Mouse (Mus musculus) hindbrain, embryonic 10.5 days (tissue): Measurements from ENCODE around the gene AW011738. TPM values are rescaled to one million over a fixed set of nuclear protein-coding genes. Genes with fewer than 3 reads are reported as not detected.

Experiments
- DNase-seq: peaks from one replicate; pipeline ENCODE4 v3.0.0-alpha.2; 2017; ENCODE audit warnings: low spot score
- H3K27ac ChIP-seq: fragments of 300-500 bp; sonication (generic); 2 replicates; pipeline ENCODE4 v1.5.1; 2016; ENCODE audit warnings: mild to moderate bottlenecking, moderate library complexity
- H3K27me3 ChIP-seq: fragments of 300-500 bp; sonication (generic); 2 replicates; pipeline ENCODE4 v1.6.1; 2016; ENCODE audit warnings: mild to moderate bottlenecking; ENCODE audit not compliant: poor library complexity, insufficient read depth, severe bottlenecking
- H3K36me3 ChIP-seq: fragments of 300-500 bp; sonication (generic); 2 replicates; pipeline ENCODE4 v1.6.1; 2016; ENCODE audit warnings: mild to moderate bottlenecking, moderate library complexity
- H3K4me1 ChIP-seq: fragments of 300-500 bp; sonication (generic); replicated peaks from 2 replicates; pipeline ENCODE4 v1.6.1; 2016; ENCODE audit warnings: mild to moderate bottlenecking
- H3K4me3 ChIP-seq: fragments of 300-500 bp; sonication (generic); 2 replicates; pipeline ENCODE4 v1.5.1; 2016; ENCODE audit warnings: mild to moderate bottlenecking, moderate library complexity
- H3K9me3 ChIP-seq: fragments of 300-500 bp; sonication (generic); 2 replicates; pipeline ENCODE4 v1.6.1; 2016; ENCODE audit warnings: mild to moderate bottlenecking, moderate library complexity
- WGBS: fragments of 180-500 bp; shearing (Covaris S2); methylation state at CpG from one replicate; pipeline ENCODE4 v1.1.7; 2016; 5-methylcytosine and 5-hydroxymethylcytosine counted together
- polyA plus RNA-seq: library from polyadenylated mRNA; unstranded; fragments of >200 nt; fragmentation: Nextera tagmentation; extraction: Ambion mirVana; gene quantifications from 2 replicates; pipeline ENCODE4 v1.2.1, GENCODE M21; 2016

The AW011738 gene
- polyA plus RNA-seq, 1 experiment from 2014 or later, result 7.0 TPM

DNA sequence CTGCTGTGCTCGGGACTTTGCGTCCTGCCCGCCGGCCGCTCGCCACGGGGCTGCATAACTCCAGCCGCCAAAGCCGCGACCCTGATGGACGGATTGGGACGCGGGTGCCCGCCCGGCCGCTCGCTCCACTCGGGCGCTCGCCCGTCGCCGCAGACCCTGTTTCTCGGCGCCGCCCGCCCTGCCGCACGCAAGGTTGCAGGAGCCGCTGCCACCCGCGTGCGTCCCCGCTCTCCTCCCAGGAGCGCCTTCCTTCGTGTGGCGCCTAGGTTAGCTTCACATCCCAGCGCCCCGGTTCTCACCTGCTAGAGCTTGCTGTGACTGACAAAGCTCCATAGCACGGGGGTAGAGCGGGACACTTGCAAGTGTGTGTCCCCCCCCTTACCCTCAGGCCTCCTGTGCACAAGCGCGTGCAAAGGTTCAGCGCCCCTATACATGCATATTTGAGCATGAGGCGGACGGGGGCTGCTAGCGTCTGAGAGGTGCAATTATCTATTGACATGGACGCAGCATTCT, 31.7 kb downstream of the AW011738 start, which contains the start of gene Plekhn1:
Gene Plekhn1, minus strand, starts transcription at position 157 of the 513 bp plus-strand sequence.
- peak; percentile 84 for DNase-seq
- Histone ChIP-seq H3K9me3 (no peaks in the 10 kb centered on the region), H3K27ac (peak within 1 kb of the TSS; percentile 93), H3K4me1 (peaks cover 30% of the 10 kb centered on the region), H3K36me3 (peaks cover 65% of the 10 kb centered on the region), H3K27me3 (no peaks in the 10 kb centered on the region), H3K4me3 (peak within 1 kb of the TSS; percentile 94)
- WGBS, result under 1% methylated on average over 47 of the region's 48 CpGs

DNA sequence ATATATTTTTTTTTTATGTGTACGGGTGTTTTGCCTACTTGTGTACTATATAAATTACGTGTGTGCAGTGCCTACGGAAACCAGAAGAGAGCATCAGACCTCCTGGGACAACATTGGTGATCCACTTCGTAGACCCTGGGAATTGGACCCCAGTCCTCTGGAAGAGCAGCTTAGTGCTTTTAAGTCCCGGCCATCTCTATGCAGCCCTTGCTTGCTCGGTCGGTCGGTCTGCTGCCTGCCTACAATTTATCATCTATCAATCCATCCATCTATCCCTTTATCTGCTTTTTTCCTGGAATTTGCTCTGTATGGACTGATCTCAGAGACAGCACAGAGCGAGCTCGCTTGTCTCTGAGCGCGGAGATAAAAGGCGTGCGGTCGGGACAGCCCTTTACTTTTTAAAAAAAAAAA, 32.3 kb downstream of the AW011738 start:
- Histone ChIP-seq H3K4me3 (peak overlapping the region; percentile 94), H3K27me3 (no peaks in the 10 kb centered on the region), H3K36me3 (peaks cover 65% of the 10 kb centered on the region), H3K4me1 (peaks cover 30% of the 10 kb centered on the region), H3K27ac (peak overlapping the region; percentile 93), H3K9me3 (no peaks in the 10 kb centered on the region)
- WGBS, result under 1% methylated on average over 15 of the region's 15 CpGs
- DNase-seq, result no peak

DNA sequence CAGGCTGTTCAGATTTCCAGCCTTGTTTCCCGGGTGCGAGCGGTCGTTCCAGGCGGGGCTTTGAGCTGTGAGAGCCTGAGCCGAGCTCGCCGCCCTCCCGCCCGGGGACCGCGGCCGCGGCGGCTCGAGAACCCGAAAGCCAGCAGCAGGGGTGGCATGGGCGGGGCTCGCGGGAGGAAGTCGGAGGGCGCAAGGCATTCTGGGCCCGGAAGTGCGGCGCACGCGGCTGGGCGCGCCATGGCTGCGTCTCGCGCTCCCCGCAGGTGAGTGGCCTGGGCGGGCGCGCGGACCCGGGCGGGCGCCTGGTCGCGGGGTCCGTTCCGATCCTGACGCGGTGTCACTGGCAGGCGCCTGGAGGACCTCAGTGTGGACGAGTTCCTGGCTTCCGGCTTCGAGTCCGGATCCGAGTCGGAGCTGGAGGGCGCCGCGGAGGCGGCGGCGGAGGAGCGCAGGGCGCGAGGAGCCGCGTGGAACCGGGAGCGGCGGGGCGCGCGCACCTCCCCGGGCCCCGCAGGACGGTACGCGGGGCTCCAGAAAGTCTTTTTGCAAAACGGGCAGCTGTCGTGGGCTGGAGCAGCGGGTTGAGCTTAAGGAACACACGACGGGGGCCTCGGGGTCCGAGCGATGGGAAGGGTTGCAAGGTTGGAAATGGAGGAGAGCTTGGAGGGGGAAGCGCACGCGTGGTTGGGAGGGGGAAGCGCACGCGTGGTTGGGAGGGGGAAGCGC, 32.9 kb downstream of the AW011738 start, which contains the start of gene Noc2l:
Gene Noc2l, plus strand, starts transcription at position 203 of the 726 bp plus-strand sequence.
- peak; percentile 94 for DNase-seq
- under 1% methylated on average over 90 of the region's 90 CpGs for WGBS
- H3K4me1 ChIP-seq, result peaks cover 30% of the 10 kb centered on the region

DNA sequence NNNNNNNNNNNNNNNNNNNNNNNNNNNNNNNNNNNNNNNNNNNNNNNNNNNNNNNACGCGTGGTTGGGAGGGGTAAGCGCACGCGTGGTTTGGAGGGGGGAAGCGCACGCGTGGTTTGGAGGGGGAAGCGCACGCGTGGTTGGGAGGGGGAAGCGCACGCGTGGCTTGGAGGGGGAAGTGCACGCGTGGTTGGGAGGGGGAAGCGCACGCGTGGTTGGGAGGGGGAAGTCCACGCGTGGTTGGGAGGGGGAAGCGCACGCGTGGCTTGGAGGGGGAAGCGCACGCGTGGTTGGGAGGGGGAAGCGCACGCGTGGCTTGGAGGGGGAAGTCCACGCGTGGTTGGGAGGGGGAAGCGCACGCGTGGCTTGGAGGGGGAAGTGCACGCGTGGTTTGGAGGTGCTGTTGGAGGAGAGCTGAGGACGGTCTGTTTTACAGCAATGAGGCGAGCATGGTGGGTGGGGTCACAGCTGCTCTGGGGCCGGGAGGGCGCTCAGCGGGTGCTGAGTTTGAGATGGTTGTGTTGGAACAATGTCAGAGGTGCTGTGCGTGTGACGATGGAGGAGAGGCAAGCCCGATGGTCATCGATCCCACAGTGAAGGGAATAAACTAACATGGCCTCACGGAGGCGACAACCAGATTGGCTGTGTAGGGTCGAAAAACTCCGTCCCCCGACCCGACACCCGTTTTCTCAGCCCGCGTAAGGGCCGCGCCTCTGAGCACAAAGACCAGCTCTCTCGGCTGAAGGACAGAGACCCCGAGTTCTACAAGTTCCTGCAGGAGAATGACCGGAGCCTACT, 33.7 kb downstream of the AW011738 start:
- Histone ChIP-seq H3K4me1 (peaks cover 30% of the 10 kb centered on the region), H3K4me3 (peak overlapping the region; percentile 94), H3K36me3 (peaks cover 65% of the 10 kb centered on the region), H3K9me3 (no peaks in the 10 kb centered on the region), H3K27ac (peak overlapping the region; percentile 93), H3K27me3 (no peaks in the 10 kb centered on the region)
- 22% methylated on average over 58 of the region's 60 CpGs for WGBS
- peak; percentile 37 for DNase-seq

More for the DNA sequence above, 32.9 kb downstream of the AW011738 start, which contains the start of gene Noc2l:
- H3K4me3 ChIP-seq, result peak within 1 kb of the TSS; percentile 94
- H3K27ac ChIP-seq, result peak within 1 kb of the TSS; percentile 93
- H3K36me3 ChIP-seq, result peaks cover 65% of the 10 kb centered on the region
- no peaks in the 10 kb centered on the region for H3K9me3 ChIP-seq
- no peaks in the 10 kb centered on the region for H3K27me3 ChIP-seq

DNA sequence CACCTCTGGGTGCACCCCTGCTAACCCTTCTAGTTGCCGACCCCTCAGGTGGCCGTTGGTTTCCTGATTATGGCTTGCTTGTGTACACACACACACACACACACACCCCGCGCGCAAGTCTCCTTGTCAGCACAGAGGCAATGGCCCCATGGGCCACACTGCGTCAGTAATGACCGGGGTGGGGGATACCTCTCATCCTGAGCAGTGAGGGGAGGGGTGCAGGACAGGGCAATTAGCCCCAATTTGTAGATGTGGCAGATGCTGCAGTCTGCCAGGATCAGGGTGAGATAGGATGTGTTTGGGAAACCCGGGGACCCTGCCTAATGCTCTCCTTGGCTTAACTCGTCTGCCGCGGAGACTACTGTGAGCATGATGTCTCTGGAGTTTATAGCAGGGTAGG, 46.5 kb downstream of the AW011738 start:
- Histone ChIP-seq H3K36me3 (peaks cover 51% of the 10 kb centered on the region), H3K27me3 (peaks cover 33% of the 10 kb centered on the region), H3K9me3 (no peaks in the 10 kb centered on the region), H3K27ac (no peak overlapping the region), H3K4me3 (no peak overlapping the region), H3K4me1 (peaks cover 27% of the 10 kb centered on the region)
- no peak for DNase-seq
- WGBS, result 67% methylated on average over 11 of the region's 11 CpGs

DNA sequence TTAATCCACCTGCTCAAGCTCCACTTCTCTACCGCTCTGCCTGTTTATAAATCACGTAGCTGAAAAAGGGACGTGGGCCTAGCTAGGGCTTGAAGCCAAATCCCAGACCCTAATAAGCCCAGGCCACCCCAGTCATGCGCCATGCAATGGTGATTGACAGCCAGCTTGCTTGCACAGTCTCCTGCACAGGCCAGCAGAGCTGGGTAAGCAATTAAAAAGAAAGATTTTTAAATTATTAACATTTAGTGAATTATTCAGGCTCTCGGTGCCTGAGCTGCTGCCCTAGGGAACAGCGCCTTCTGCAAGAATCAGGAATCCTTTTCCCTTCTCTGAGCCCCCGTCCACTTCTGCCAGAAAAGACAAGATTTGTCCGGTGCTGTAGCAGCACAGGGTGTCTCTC, 48.0 kb downstream of the AW011738 start:
- Histone ChIP-seq H3K27me3 (peaks cover 47% of the 10 kb centered on the region), H3K4me3 (no peak overlapping the region), H3K27ac (peak overlapping the region; percentile 70; the same call in 1 of the 2 replicates), H3K4me1 (peaks cover 36% of the 10 kb centered on the region), H3K36me3 (peaks cover 36% of the 10 kb centered on the region), H3K9me3 (no peaks in the 10 kb centered on the region)
- WGBS, result 73% methylated on average over 8 of the region's 8 CpGs
- no peak for DNase-seq

DNA sequence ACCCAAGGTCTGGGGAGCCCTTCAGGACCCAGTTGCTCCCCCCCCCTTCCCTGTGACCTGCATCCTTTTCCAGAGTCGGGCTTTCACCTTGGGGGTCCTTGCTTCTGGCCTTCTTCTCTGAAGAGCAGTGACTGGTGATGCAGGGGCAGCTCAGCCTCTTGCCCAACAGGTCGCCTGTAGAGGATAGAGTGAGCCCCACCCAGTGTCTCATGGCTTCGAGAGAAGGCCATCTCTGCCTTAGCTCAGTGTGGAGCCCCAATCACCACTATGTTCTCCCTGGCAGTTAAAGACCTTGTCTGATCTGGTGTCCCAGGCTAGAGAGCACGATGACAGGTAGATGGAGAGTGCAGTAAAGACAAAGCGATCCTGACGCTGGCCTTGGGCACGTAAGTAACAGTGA, 49.0 kb downstream of the AW011738 start:
- Histone ChIP-seq H3K9me3 (no peaks in the 10 kb centered on the region), H3K27me3 (peaks cover 47% of the 10 kb centered on the region)

DNA sequence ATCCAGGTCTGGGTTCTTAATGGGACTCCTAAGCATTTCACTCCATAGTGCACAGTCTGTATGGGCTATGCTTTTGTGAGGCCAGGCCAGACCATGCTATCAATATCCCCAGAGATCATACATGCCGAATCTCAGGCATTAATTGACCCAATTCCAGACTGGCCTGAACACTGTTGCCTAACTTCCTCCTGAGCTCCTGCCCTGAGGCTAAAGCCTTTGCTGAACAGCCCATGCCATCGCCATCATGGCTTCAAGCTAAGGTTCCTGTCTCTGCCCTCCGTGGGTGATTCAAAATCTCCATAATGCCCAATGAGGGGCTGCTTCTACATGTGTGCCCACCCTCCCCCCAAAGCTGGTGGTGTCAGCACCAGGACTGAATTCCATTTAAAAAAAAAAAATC, 49.5 kb downstream of the AW011738 start:
- no peak overlapping the region for H3K4me3 ChIP-seq
- no peaks in the 10 kb centered on the region for H3K9me3 ChIP-seq
- peaks cover 36% of the 10 kb centered on the region for H3K4me1 ChIP-seq
- 44% methylated on average over 3 of the region's 3 CpGs for WGBS
- H3K27me3 ChIP-seq, result peaks cover 47% of the 10 kb centered on the region
- no peak for DNase-seq
- peak overlapping the region; percentile 70; the same call in 1 of the 2 replicates for H3K27ac ChIP-seq
- H3K36me3 ChIP-seq, result peaks cover 21% of the 10 kb centered on the region

More for the DNA sequence above, 49.0 kb downstream of the AW011738 start:
- 39% methylated on average over 7 of the region's 7 CpGs for WGBS
- Histone ChIP-seq H3K4me3 (no peak overlapping the region), H3K4me1 (peaks cover 36% of the 10 kb centered on the region), H3K27ac (peak overlapping the region; percentile 70), H3K36me3 (peaks cover 26% of the 10 kb centered on the region)
- DNase-seq, result no peak

DNA sequence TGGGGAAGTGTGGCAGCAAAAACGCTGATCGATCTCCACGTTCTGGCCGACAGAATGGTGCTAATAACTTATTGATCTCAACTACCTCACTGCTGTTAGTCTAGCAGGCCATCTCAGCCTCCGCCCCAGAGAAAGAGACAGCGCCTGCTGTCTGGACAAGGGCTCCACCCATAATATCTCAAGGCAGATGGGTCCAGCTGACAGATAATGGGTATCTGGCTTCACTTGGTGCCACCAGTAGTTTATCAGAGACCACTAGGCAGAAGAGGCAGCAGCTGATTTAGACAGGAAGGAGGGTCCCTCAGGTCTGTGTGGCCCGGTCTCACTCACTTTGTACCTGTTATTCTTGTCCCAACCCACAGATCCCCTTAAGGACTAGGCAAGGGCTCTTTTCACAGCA, 49.9 kb downstream of the AW011738 start:
- DNase-seq, result no peak
- Histone ChIP-seq H3K27me3 (peaks cover 47% of the 10 kb centered on the region), H3K4me3 (no peak overlapping the region), H3K36me3 (peaks cover 17% of the 10 kb centered on the region), H3K27ac (no peak overlapping the region; the same call in 1 of the 2 replicates), H3K4me1 (peaks cover 36% of the 10 kb centered on the region), H3K9me3 (no peaks in the 10 kb centered on the region)
- WGBS, result 42% methylated on average over 7 of the region's 7 CpGs

DNA sequence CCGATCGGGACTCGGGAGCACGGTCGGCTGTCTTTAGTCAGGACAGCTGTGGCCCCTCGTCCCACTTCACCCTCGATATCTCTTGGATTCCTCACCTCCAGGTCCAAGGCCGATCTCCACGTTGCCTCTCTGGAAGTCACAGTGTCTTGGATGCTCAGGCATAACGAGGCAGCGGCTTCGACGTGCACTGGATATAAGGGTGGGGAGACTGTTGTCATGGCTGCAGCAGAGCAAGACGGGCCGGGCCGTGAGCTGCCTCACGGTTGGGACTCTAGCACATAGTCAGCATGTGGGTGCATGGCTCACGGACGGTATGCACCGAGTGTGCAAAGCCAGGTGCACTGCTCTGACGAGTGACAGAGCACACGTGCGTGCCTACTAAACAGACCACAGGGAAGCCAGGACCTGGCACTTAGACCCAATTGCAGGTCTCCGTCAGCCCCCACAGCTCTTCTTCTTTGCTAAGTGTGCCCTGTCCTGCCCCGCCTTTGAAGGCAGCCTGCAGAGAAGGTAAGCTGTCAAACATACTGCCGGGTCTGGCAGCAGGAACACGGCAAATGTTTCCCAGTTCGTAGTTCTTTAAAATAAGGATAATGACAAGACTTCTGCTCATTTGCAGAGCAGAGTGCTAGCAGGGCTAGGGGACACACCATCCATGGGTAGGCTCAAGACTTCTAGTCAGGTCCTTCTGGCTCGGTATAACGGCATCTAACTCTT, 51.4 kb downstream of the AW011738 start:
- WGBS, result 2% methylated on average over 30 of the region's 30 CpGs
- H3K27ac ChIP-seq, result peak overlapping the region; percentile 45

More for the DNA sequence above, 51.4 kb downstream of the AW011738 start:
- H3K27me3 ChIP-seq, result peaks cover 45% of the 10 kb centered on the region
- peak overlapping the region; percentile 41 for H3K4me3 ChIP-seq
- H3K9me3 ChIP-seq, result no peaks in the 10 kb centered on the region
- DNase-seq, result peak; percentile 43
- peaks cover 2% of the 10 kb centered on the region for H3K36me3 ChIP-seq
- peaks cover 26% of the 10 kb centered on the region for H3K4me1 ChIP-seq
